Mouse (Mus musculus) testis, adult 2 months (tissue): ENCODE measurements around the gene Mllt3.

Experiments
- CTCF ChIP-seq: fragments of 200-500 bp; IDR thresholded peaks from 2 replicates; pipeline ENCODE4 v1.5.1; 2012; ENCODE audit warnings: low read depth, mild to moderate bottlenecking, inconsistent platforms, low read length, moderate library complexity; ENCODE audit not compliant: control insufficient read depth, insufficient read depth, insufficient replicate concordance
- POLR2A ChIP-seq: fragments of 200-500 bp; IDR thresholded peaks from 2 replicates; pipeline ENCODE4 v1.6.1; 2012; ENCODE audit warnings: low read depth, mild to moderate bottlenecking, inconsistent platforms, low read length, moderate library complexity; ENCODE audit not compliant: control insufficient read depth

DNA sequence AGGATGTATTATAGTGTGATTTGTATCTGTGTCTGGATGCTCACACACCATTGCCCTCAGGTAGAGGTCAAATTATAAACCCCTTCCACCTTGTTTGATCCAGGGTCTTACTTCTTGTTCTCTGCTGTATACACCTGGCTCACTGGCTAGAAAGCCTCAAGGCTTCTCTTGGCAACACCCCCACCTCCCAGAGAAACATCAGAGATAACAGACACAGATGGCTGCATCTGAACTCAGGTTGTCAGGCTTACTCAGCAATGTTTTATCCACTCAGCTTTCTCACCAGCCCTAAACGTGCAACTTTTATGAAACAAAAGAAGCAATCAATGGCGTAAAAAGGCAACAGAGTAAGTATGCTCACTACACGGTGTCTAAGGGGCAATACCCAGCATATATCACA is 75.3 kb downstream of the Mllt3 start:
- TF ChIP-seq CTCF (no peak), POLR2A (no peak)
